Mouse (Mus musculus) lung, adult 2 months (tissue): ENCODE measurements around the gene Olfr1396.

Experiments
- CTCF ChIP-seq: fragments of 200-500 bp; IDR thresholded peaks from 2 replicates; pipeline ENCODE4 v1.5.1; 2011; ENCODE audit warnings: mild to moderate bottlenecking, low read length, control low read depth; ENCODE audit not compliant: insufficient read depth
- POLR2A ChIP-seq: fragments of 200-500 bp; IDR thresholded peaks from 2 replicates; pipeline ENCODE4 v1.6.1; 2011; ENCODE audit warnings: low read depth, mild to moderate bottlenecking, control low read depth, low read length, borderline replicate concordance; ENCODE audit errors: extremely low read depth

DNA sequence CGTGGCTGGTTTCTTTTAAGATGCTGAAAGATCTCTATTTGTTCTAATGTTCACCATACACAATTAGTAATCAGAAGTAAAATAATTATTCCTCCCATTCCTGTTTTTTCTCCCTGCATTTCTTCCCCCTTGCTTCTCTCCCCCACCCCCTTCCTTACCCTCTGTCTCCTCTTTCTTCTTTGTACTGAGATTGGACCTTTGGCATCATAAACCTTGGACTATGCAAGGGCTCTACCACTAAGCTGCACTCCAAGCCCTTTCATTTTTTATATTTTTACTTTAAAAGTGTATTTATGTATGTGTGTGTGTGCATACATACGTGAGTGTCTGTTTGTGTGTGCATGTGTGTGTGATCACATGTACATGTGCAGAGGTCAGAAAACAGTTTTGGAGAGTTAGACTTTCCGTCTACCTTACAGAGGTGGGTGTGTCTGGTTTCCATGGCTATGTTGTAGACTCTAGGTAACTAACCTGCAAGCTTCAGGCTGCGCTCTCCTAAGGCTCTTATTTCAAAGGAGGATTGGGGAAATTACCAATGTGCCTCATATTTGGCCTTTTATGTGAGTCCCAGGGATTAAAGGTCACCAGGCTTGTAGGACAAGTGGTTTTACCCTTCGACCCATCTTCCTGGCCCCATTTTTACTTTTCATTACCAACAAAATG, 25.6 kb downstream of the Olfr1396 start:
- no peak for TF ChIP-seq POLR2A
- TF ChIP-seq CTCF: no peak
